Mouse (Mus musculus) embryonic facial prominence, embryonic 14.5 days (tissue): ENCODE measurements around the gene Eed. TPM values are rescaled to one million over a fixed set of nuclear protein-coding genes. Genes with fewer than 3 reads are reported as not detected.
"Not testable (repeated sequence)": the region's sequence is repeated elsewhere in the genome, so short reads cannot be mapped to it uniquely, and the experiment has no call there.

Experiments
- ATAC-seq: fragments of 200-750 bp; cut with Nextera tagmentation; 2 replicates; pipeline ENCODE4 v1.8.0; 2017; ENCODE audit warnings: low read depth, moderate number of reproducible peaks, moderate TSS enrichment
- DNase-seq: peaks from one replicate; pipeline ENCODE4 v3.0.0-alpha.2; 2015; ENCODE audit warnings: low spot score
- H3K27ac ChIP-seq: fragments of 300-500 bp; sonication (generic); replicated peaks from 2 replicates; pipeline ENCODE4 v1.5.1; 2014; ENCODE audit warnings: low read depth, mild to moderate bottlenecking, low read length, moderate library complexity
- H3K27me3 ChIP-seq: fragments of 300-500 bp; sonication (generic); replicated peaks from 2 replicates; pipeline ENCODE4 v1.6.1; 2014; ENCODE audit warnings: low read length; ENCODE audit not compliant: control insufficient read depth, insufficient read depth
- H3K36me3 ChIP-seq: fragments of 300-500 bp; sonication (generic); 2 replicates; pipeline ENCODE4 v1.6.1; 2014; ENCODE audit warnings: low read length, mixed read lengths; ENCODE audit not compliant: control insufficient read depth, insufficient read depth
- H3K4me1 ChIP-seq: fragments of 300-500 bp; sonication (generic); 2 replicates; pipeline ENCODE4 v1.6.1; 2014; ENCODE audit warnings: antibody characterized with exemption, low read length; ENCODE audit not compliant: control insufficient read depth, insufficient read depth
- H3K4me2 ChIP-seq: fragments of 300-500 bp; sonication (generic); 2 replicates; pipeline ENCODE4 v1.6.1; 2014; ENCODE audit warnings: low read depth, mild to moderate bottlenecking, low read length, moderate library complexity, mixed read lengths
- H3K4me3 ChIP-seq: fragments of 300-500 bp; sonication (generic); 2 replicates; pipeline ENCODE4 v1.5.1; 2014; ENCODE audit warnings: low read depth, mild to moderate bottlenecking, low read length
- H3K9ac ChIP-seq: fragments of 300-500 bp; sonication (generic); 2 replicates; pipeline ENCODE4 v1.6.1; 2014; ENCODE audit warnings: low read depth, mild to moderate bottlenecking, low read length, moderate library complexity, mixed read lengths
- H3K9me3 ChIP-seq: fragments of 300-500 bp; sonication (generic); 2 replicates; pipeline ENCODE4 v1.6.1; 2016; ENCODE audit warnings: low read length; ENCODE audit not compliant: control insufficient read depth
- WGBS: fragments of 180-500 bp; shearing (Covaris S2); extraction: QIAGEN DNeasy Blood & Tissue Kit; methylation state at CpG from one replicate; pipeline ENCODE4 v1.1.7; 2014; 5-methylcytosine and 5-hydroxymethylcytosine counted together
- polyA plus RNA-seq: library from polyadenylated mRNA; unstranded; fragments of >200 nt; fragmentation: Nextera tagmentation; extraction: Ambion mirVana; gene quantifications from 2 replicates; pipeline ENCODE4 v1.2.1, GENCODE M21; 2014

Gene Eed
- polyA plus RNA-seq, 1 experiment from 2014 or later, result 64.7 TPM

DNA sequence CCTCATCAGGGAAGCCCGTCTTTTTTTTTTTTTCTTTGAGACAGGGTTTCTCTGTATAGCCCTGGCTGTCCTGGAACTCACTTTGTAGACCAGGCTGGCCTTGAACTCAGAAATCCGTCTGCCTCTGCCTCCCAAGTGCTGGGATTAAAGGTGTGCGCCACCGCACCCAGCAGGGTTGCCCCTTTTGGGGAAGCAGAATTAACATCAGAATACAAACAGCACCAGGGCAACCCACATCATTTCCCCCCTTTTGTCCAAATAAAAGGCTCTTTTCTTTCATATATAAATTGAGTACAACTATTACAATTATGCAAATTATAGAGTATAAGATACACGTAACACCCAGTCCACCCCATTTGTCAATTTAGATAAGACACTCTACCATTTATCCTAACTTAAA, 16.7 kb upstream of the Eed start:
- ATAC-seq, H3K9me3 ChIP-seq, H3K4me1 ChIP-seq, H3K9ac ChIP-seq, H3K27ac ChIP-seq, H3K4me2 ChIP-seq, H3K27me3 ChIP-seq, H3K36me3 ChIP-seq, H3K4me3 ChIP-seq, DNase-seq: not testable (repeated sequence)
- 32% methylated on average over 5 of the region's 5 CpGs for WGBS

GRCm38 (mm10) chr7:89993091-89993490, 12.3 kb upstream of the Eed start:
- DNase-seq (no peak), ATAC-seq (no peak)
- Histone ChIP-seq H3K9me3 (0 out of 2 replicates have a peak, but pooled peaks cover 4% of the 10 kb centered on the region), H3K9ac (no peak overlapping the region), H3K4me2 (no peak overlapping the region), H3K27me3 (no peaks in the 10 kb centered on the region), H3K36me3 (no peaks in the 10 kb centered on the region), H3K4me3 (no peak overlapping the region), H3K4me1 (no peaks in the 10 kb centered on the region), H3K27ac (no peak overlapping the region)
- 87% methylated on average over 1 of the region's 1 CpGs for WGBS

DNA sequence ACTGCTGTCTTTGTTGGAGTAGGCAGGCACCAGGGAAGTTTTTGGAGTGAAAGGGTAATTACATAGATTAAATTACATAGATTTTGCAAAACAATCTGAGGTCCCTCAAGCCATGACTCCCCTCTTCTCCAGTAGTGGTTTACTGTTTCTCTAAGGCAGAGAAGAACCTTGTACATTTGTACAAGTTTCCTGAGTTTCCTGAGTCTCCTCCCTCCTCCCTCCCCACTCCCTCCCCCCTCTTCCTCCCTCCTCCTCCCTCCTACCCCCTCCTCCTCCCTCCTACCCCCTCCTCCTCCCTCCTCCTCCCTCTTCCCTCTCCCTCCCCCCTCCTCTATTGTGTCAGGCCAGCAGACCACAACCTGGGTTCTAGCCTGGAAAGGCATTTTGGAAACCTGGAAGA, 3.6 kb upstream of the Eed start:
- ATAC-seq (peak; percentile 13; the same call in 1 of the 2 replicates), DNase-seq (peak; percentile 24)
- H3K27me3 ChIP-seq, result no peaks in the 10 kb centered on the region
- H3K4me2 ChIP-seq, result no peak overlapping the region
- no peak overlapping the region for H3K27ac ChIP-seq
- H3K4me3 ChIP-seq, result no peak overlapping the region
- H3K9me3 ChIP-seq, result no peaks in the 10 kb centered on the region
- no peak overlapping the region for H3K9ac ChIP-seq
- H3K4me1 ChIP-seq, result peaks cover 3% of the 10 kb centered on the region; the same call in 1 of the 2 replicates
- no peaks in the 10 kb centered on the region for H3K36me3 ChIP-seq

- H3K4me3 ChIP-seq, result no peak overlapping the region
- H3K4me1 ChIP-seq, result peaks cover 11% of the 10 kb centered on the region
- H3K36me3 ChIP-seq, result no peaks in the 10 kb centered on the region
- H3K27ac ChIP-seq, result no peak overlapping the region
- no peaks in the 10 kb centered on the region for H3K9me3 ChIP-seq
- H3K9ac ChIP-seq, result no peak overlapping the region
- H3K4me2 ChIP-seq, result no peak overlapping the region
- no peak for DNase-seq
- ATAC-seq, result no peak
- WGBS, result 82% methylated on average over 2 of the region's 2 CpGs
- no peaks in the 10 kb centered on the region for H3K27me3 ChIP-seq
These were observed 2.7 kb upstream of the Eed start for GRCm38 (mm10) chr7:89983441-89983840.

- DNase-seq (no peak), ATAC-seq (0 out of 2 replicates have a peak, but pooled peaks have one; percentile 9)
- Histone ChIP-seq H3K4me2 (peak overlapping the region; percentile 70), H3K27ac (peak overlapping the region; percentile 100; the same call in 1 of the 2 replicates), H3K4me3 (peak overlapping the region; percentile 81), H3K9ac (peak overlapping the region; percentile 92), H3K27me3 (no peaks in the 10 kb centered on the region), H3K4me1 (peaks cover 14% of the 10 kb centered on the region), H3K36me3 (peaks cover 4% of the 10 kb centered on the region; the same call in 1 of the 2 replicates), H3K9me3 (no peaks in the 10 kb centered on the region)
- 13% methylated on average over 10 of the region's 10 CpGs for WGBS
These were observed 774 bp upstream of the Eed start for GRCm38 (mm10) chr7:89981557-89981956.

DNA sequence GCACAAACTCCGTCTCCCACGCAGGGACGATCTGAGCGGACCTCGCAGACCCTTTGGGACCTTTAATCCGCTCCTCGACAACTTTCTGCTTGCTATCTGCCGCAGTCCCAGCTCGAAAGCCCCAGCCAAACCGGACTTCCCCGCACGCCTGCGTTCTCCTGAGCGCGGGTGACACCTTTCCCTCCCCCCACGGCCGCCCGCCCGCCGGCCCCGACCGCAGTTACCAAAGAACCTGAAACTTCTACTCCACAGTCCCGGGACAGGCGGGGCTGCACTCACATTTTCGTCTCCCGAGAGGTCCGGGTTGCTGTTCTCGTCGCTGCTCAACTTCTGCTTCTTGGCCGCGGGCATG, 674 bp downstream of the Eed start:
- Histone ChIP-seq H3K9ac (peak overlapping the region; percentile 92), H3K9me3 (no peaks in the 10 kb centered on the region), H3K27me3 (no peaks in the 10 kb centered on the region), H3K4me2 (peak overlapping the region; percentile 78), H3K4me3 (peak overlapping the region; percentile 81), H3K4me1 (peaks cover 14% of the 10 kb centered on the region), H3K36me3 (peaks cover 17% of the 10 kb centered on the region), H3K27ac (peak overlapping the region; percentile 100)
- no peak; the same call in 1 of the 2 replicates for ATAC-seq
- 0% methylated on average over 31 of the region's 31 CpGs for WGBS
- DNase-seq, result no peak

- WGBS, result 3% methylated on average over 23 of the region's 23 CpGs
- no peak for ATAC-seq
- DNase-seq, result peak; percentile 30
These were observed 1.2 kb downstream of the Eed start for GRCm38 (mm10) chr7:89979432-89980130.

DNA sequence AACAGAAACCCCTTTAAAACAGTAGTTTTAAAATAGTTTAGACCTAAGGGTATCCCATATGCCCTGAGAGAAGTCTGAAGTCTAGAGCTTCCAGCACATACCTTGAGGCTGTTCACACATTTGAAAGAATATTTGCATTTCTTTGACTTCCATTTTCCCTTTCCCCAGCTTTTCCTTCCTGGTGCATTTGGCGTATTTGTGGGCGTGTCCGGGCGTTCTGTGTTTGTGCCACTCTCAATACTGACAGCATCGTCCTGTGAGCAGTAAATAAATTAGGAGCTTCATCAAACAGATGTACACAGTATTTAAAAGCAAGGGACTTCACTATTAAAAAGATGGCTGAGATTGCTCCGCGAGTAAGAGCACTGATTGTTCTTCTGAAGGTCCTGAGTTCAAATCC, 4.0 kb downstream of the Eed start:
- DNase-seq (no peak), ATAC-seq (no peak)
- Histone ChIP-seq H3K36me3 (peaks cover 46% of the 10 kb centered on the region), H3K4me3 (no peak overlapping the region), H3K9me3 (no peaks in the 10 kb centered on the region), H3K9ac (no peak overlapping the region), H3K4me2 (no peak overlapping the region), H3K27ac (no peak overlapping the region), H3K27me3 (no peaks in the 10 kb centered on the region), H3K4me1 (peaks cover 14% of the 10 kb centered on the region)
- 90% methylated on average over 7 of the region's 7 CpGs for WGBS

More at GRCm38 (mm10) chr7:89979432-89980130, 1.2 kb downstream of the Eed start:
- Histone ChIP-seq H3K27ac (peak overlapping the region; percentile 100), H3K4me1 (peaks cover 14% of the 10 kb centered on the region), H3K4me3 (peak overlapping the region; percentile 81), H3K36me3 (peaks cover 20% of the 10 kb centered on the region), H3K27me3 (no peaks in the 10 kb centered on the region), H3K9me3 (no peaks in the 10 kb centered on the region), H3K4me2 (peak overlapping the region; percentile 78), H3K9ac (peak overlapping the region; percentile 92)

DNA sequence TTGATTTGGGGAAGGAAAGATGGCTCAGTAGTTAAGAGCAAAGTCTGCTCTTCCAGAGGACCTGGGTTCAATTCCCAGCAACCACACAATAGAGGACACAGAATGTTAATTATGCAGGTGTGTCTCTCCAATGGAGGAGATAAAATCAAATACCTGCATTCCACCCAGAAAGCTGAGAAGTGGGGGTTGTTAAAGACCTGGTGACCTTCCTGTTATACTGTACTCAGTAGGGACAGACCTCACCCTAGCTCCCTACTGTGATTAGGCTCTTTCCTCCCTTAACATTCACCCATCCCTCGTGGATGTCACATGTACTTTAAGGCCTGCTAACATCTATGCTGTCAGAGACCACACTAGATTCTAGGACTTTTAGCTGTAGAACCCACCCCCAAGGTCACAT, 5.2 kb downstream of the Eed start:
- DNase-seq (no peak), ATAC-seq (no peak)
- no peak overlapping the region for H3K4me2 ChIP-seq
- H3K4me3 ChIP-seq, result no peak overlapping the region
- no peak overlapping the region for H3K9ac ChIP-seq
- H3K27ac ChIP-seq, result no peak overlapping the region
- H3K27me3 ChIP-seq, result no peaks in the 10 kb centered on the region
- H3K36me3 ChIP-seq, result peaks cover 53% of the 10 kb centered on the region
- no peaks in the 10 kb centered on the region for H3K9me3 ChIP-seq
- peaks cover 12% of the 10 kb centered on the region for H3K4me1 ChIP-seq
- WGBS, result 82% methylated on average over 1 of the region's 1 CpGs
